Mouse (Mus musculus) spleen, adult 2 months (tissue): Measurements from ENCODE around the gene Hoxb2. TPM values are rescaled to one million over a fixed set of nuclear protein-coding genes. Genes with fewer than 3 reads are reported as not detected.

ENCODE experiments used
- DNase-seq, 2 experiments: peaks; one replicate each; pipeline versions ENCODE4 v3.0.0 to v3.0.0-alpha.2; 2012 to 2021; ENCODE audit warnings: low spot score in 2 of 2, low read depth in 1 of 2
- H3K27ac ChIP-seq: fragments of 200-500 bp; 2 replicates; pipeline ENCODE4 v1.5.1; 2012; ENCODE audit warnings: low read length, inconsistent platforms; ENCODE audit not compliant: insufficient read depth
- H3K27me3 ChIP-seq: fragments of 200-500 bp; 2 replicates; pipeline ENCODE4 v1.6.1; 2012; ENCODE audit warnings: mild to moderate bottlenecking, moderate library complexity, low read length, inconsistent platforms; ENCODE audit not compliant: control insufficient read depth, insufficient read depth
- H3K36me3 ChIP-seq: fragments of 200-500 bp; 2 replicates; pipeline ENCODE4 v1.6.1; 2012; ENCODE audit warnings: mild to moderate bottlenecking, low read length, inconsistent platforms; ENCODE audit not compliant: control insufficient read depth, insufficient read depth
- H3K4me1 ChIP-seq: fragments of 200-500 bp; 2 replicates; pipeline ENCODE4 v1.6.1; 2011; ENCODE audit warnings: inconsistent platforms; ENCODE audit not compliant: control insufficient read depth, insufficient read depth, insufficient read length
- H3K4me3 ChIP-seq: fragments of 200-500 bp; 2 replicates; pipeline ENCODE4 v1.5.1; 2011; ENCODE audit warnings: mild to moderate bottlenecking, inconsistent platforms; ENCODE audit not compliant: insufficient read depth, insufficient read length; ENCODE audit errors: extremely low read depth
- CTCF ChIP-seq: fragments of 200-500 bp; IDR thresholded peaks from 2 replicates; pipeline ENCODE4 v1.5.1; 2011; ENCODE audit warnings: mild to moderate bottlenecking, inconsistent platforms; ENCODE audit not compliant: insufficient read depth, insufficient read length, insufficient replicate concordance; ENCODE audit errors: extremely low read depth
- POLR2A ChIP-seq: fragments of 200-500 bp; IDR thresholded peaks from 2 replicates; pipeline ENCODE4 v1.6.1; 2011; ENCODE audit warnings: low read depth, low read length, inconsistent platforms
- WGBS: fragments of 180-500 bp; shearing (Covaris S2); methylation state at CpG from one replicate; pipeline ENCODE4 v1.1.7; 2018; 5-methylcytosine and 5-hydroxymethylcytosine counted together
- polyA plus RNA-seq: library from polyadenylated mRNA; depleted of rRNA; stranded (reverse); fragments of >200 nt; gene quantifications from 2 replicates; pipeline ENCODE4 v1.2.3, GENCODE M21; 2012; rRNA removed

Hoxb2 gene
- polyA plus RNA-seq, 1 experiment = 1.9 TPM

- 80% methylated on average over 7 of the region's 7 CpGs for WGBS
- TF ChIP-seq POLR2A (no peak), CTCF (no peak)
Measured at GRCm38 (mm10) chr11:96397806-96398335, 47.5 kb downstream of the Hoxb2 start.

GRCm38 (mm10) chr11:96399923-96400322 is 49.6 kb downstream of the Hoxb2 start:
- no peak overlapping the region for H3K4me3 ChIP-seq
- no peak for DNase-seq
- no peaks in the 10 kb centered on the region for H3K4me1 ChIP-seq
- no peaks in the 10 kb centered on the region for H3K27me3 ChIP-seq
- TF ChIP-seq CTCF (no peak), POLR2A (no peak)
- WGBS = 28% methylated on average over 8 of the region's 8 CpGs
- H3K36me3 ChIP-seq = no peaks in the 10 kb centered on the region
- no peak overlapping the region for H3K27ac ChIP-seq

More at GRCm38 (mm10) chr11:96397806-96398335, 47.5 kb downstream of the Hoxb2 start:
- Histone ChIP-seq H3K4me3 (no peak overlapping the region), H3K27ac (no peak overlapping the region), H3K36me3 (no peaks in the 10 kb centered on the region), H3K27me3 (no peaks in the 10 kb centered on the region), H3K4me1 (no peaks in the 10 kb centered on the region)
- no peak for DNase-seq

Other genes with a start within 250 kb of the Hoxb2 start
- gene Calcoco2, start 238.6 kb upstream of the Hoxb2 start, polyA plus RNA-seq = not detected in 2 replicates
- gene Ttll6, start 216.7 kb upstream of the Hoxb2 start, polyA plus RNA-seq = not detected in 2 replicates
- gene Hoxb13, start 156.2 kb upstream of the Hoxb2 start, polyA plus RNA-seq = not detected in 2 replicates
- gene Hoxb9, start 79.1 kb upstream of the Hoxb2 start, polyA plus RNA-seq = 0.26 and 0.27 TPM in 2 replicates
- 0.37 and 0.43 TPM in 2 replicates for gene Hoxb8, start 68.6 kb upstream of the Hoxb2 start, polyA plus RNA-seq
- gene Hoxb7, start 63.9 kb upstream of the Hoxb2 start, polyA plus RNA-seq = 0.60 and 0.62 TPM in 2 replicates
- gene Hoxb6, start 58.0 kb upstream of the Hoxb2 start, polyA plus RNA-seq = 1.2 and 1.3 TPM in 2 replicates
- 0.37 and 0.40 TPM in 2 replicates for gene Hoxb5, start 47.2 kb upstream of the Hoxb2 start, polyA plus RNA-seq
- 2.6 and 3.3 TPM in 2 replicates for gene Hoxb4, start 32.3 kb upstream of the Hoxb2 start, polyA plus RNA-seq
- gene Hoxb3, start 27.2 kb upstream of the Hoxb2 start, polyA plus RNA-seq = 2.0 and 2.6 TPM in 2 replicates
- gene Hoxb1, start 15.2 kb downstream of the Hoxb2 start, polyA plus RNA-seq = not detected in 2 replicates
- 20.1 and 22.3 TPM in 2 replicates for gene Skap1, start 114.1 kb downstream of the Hoxb2 start, polyA plus RNA-seq